Mouse (Mus musculus) regulatory T cell (primary cell): ENCODE results near the gene Tspan12.

Source experiments
- in situ Hi-C: fragments of 300-600 bp; cut with MboI, MseI; formaldehyde crosslinking; loops from one replicate; pipeline ENCODE4 v1.15.1; 2025; ENCODE audit warnings: high pct_unique_total_duplicates

The Tspan12 gene

DNA sequence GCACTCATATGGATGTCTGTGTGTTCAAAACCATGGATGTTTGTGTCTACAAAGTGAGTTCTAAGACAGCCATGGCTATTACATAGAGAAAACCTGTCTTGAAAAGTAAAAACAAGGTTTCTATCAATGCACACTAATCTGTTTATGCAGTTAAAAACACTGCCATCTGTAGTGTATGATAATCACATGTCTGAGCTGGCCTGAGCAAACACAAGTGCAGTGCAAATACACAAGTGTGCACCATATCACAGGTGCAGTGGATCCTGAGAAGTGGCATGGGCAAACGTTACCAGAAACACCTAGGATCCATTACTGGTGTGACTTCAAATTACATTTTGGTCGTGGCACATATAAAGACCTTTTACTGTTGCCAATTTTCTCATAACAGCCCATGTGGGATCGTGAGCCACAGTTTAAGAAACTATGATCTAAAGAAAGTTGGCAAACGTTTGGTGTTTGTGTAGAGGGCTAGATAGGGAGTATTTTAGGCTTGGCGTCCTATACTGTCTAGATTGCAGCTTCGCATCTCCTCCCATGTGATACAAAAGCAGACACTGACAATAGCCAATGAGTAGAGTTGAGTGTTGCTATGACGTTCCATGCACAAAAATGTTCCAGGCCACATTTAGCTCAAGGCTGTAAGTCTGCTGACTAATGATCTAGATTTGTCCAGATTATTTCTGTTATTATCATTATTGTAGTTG, 78.0 kb downstream of the Tspan12 start:
- in situ Hi-C loops = no loop called here

DNA sequence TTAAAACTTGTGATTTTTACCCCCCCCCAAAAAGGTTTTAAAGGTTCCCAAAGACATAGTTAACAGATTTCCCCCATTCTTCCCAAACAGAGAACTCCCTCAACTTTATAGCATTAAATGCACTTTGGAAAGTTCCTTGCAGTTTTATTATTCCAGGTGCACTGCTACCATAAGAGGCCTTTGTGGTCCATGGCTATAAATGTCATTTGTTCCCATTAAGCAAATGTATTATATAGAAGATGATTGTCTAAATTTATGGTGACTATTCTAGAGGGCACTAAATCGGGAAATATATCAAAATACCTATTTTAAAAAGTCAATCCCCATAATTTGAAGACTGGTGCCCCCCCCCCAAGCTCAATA, 82.9 kb downstream of the Tspan12 start:
- in situ Hi-C loops = no loop called here

DNA sequence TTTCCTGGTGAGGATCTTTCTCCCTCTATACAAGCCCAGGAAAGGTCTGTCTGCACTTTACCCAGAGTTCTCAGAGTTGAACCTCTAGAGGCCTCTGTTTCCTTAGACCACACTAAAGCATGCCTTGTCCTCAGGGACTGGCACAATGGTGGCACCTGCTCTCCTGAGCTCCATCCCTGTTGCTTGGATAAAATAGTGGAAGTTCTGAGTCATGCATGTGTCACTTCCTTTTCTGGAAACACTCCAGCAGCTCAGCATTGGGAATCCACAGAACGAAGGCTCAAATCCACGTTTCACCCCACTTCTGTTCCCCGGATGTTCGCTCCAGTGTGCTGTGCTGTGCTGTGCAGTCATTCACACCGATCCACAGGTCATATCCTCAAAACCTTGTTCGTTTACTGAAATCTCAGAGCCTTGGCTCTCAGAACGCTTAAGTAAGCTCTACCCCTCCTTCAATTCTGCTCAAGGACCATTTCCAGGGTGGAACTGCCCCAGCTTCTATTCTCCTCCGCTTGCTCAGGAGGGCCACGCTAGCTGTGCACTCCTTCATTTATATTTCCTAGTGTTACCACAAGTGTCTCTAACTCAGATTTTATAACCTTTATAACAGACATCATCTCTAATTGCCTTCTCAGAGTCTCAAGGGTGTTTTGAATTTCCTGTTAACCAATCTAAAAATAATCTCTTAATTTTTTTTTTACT, 83.4 kb downstream of the Tspan12 start:
- in situ Hi-C loops = no loop called here

DNA sequence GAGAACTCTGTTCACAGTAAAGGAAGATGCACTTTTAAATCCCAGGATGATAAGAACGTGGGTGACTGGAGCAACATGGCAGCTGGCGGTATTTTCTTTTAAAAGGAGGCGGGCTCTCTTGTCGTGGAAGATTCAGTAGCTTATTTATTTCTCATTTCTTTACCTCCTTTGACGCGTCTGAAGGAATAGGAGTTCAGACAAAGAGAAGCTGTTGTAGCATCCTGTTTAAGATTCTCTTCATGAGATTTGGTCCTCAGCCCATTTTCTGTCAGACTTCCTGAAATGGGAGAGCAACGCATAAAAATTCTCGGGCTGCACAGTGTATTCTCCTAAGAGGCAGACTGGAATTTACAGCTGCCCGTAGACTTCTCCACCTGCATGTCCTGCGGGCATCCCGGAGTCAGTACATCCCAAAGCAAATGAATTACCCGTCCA, 84.5 kb downstream of the Tspan12 start:
- in situ Hi-C loops = no loop called here

DNA sequence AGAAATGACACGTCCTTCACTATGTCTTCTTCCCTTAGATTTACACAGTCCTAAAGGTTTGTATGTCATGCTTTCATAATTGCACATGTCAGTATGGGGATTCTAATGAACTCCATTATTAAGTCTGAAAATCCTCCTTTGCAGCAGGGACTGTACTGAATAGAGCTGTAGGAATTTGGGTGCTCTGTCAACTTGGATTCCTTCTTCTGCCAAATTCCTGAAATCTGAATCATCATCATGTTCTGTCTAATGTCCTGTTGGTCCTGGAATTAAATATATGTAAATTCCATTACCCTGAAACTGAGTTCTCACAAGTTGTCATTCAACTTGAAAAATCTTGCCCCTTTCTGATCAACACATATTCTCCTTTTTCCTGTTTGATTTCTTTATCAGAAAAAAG, 104.8 kb downstream of the Tspan12 start:
- in situ Hi-C loops = no loop called here

DNA sequence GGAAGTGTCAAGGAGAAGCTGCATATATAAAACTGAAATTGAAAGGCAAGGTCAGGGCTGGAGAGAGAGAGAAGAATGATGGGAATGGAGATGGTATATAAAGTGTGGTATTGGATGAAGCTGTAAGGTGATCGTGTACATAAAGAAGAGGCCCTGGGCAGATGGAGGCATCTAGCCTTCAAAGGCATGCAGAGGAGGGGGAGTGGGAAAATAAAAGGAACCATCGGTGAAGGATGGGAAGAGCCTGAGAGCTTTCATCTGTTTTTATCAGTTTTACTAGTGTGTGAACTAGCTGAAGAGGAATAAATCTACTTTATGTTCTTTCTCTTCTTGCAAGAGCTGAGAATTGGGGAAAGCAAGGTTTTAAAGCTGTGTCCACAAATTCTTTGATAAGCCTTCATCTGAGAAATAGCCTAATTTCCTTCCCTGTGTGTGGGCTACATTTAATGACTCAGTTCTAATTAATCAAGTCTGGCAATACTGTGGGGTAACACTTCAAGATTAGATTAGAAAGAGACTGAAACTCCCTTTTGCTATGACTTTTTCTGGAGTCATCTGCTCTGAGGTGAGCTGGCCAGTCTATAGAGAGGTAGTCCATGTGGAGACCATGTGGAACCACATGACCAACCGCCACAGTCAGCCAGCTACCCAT, 107.6 kb downstream of the Tspan12 start:
- in situ Hi-C loops = no loop called here

DNA sequence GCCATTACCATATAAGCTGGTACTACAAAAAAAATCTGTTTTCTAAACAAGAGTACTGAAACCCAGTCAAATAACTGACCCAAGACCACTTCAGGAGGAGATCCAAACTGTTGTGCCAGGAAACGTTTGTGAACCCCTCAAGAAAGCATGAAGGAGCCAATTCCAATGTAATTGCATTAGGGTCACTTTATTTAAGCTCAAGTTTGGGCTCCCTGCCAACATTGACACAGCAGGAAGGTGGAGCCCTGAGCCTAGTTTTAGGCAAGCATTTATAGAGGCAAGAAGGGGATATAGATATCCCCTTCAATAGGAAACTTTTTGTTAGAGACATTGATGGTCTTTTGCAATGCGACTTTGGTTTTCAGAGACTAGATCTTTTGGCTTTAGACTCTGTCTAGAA, 111.7 kb downstream of the Tspan12 start:
- in situ Hi-C loops = no loop called here

DNA sequence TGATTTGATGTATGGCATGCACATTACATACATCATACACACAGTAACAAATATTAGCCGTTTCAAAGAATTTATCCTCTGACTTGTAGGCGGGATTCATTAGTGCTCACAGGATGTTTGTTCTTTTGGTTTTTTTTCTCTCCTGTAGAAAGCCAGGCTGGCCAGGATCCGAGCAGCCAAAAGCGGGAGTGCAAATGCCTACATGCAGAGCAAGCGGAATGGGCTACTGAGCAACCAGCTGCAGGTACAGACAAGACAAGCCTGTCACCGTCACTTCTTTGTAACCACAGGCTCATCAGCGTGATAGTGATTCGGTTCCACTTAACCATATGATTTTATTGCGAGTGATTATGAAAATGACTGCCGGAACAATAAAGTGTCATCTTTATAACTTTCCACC, 130.1 kb downstream of the Tspan12 start:
- in situ Hi-C loops = no loop called here
